Mouse (Mus musculus): Measurements from ENCODE around the gene Bola2. TPM values are rescaled to one million over a fixed set of nuclear protein-coding genes. Genes with fewer than 3 reads are reported as not detected.

Gene Bola2
- 10 to 100 TPM; 56.2 to 61.9 TPM for total RNA-seq (2021)
- long read RNA-seq, experiment 1, transcript Bola2-203 (3 exons, 1,266 nt): major isoform, 19 of 20 reads
- long read RNA-seq, experiment 1, partial matches to known transcripts: 0 of 20 reads
- long read RNA-seq, experiment 1, other reads (novel, unspliced or antisense): 0 of 20 reads
- long read RNA-seq, experiment 2, transcript Bola2-203 (3 exons, 1,266 nt): major isoform, 22 of 24 reads
- long read RNA-seq, experiment 2, partial matches to known transcripts: 0 of 24 reads
- long read RNA-seq, experiment 2, other reads (novel, unspliced or antisense): 0 of 24 reads

GRCm38 (mm10) chr7:126695210-126695611 lies at the start of gene Bola2:
Gene Bola2 (plus strand): TSS chr7:126695401.
- peak; percentile 47 to 75 for DNase-seq (ENCODE audit: low spot score in 2 of 2)

GRCm38 (mm10) chr7:126645708-126646107 lies 49.5 kb upstream of the Bola2 start:
- DNase-seq (ENCODE audit: low spot score in 2 of 2): no peak

GRCm38 (mm10) chr7:126648486-126648885 lies 46.7 kb upstream of the Bola2 start:
- DNase-seq (ENCODE audit: low spot score in 2 of 2): no peak

GRCm38 (mm10) chr7:126649231-126650051 lies 45.8 kb upstream of the Bola2 start, which contains the start of gene Sgf29:
Gene Sgf29 (plus strand): TSS chr7:126649309.
- DNase-seq (ENCODE audit: low spot score in 2 of 2): peak; percentile 91 to 94

- DNase-seq (ENCODE audit: low spot score in 2 of 2): no peak
Measured at GRCm38 (mm10) chr7:126650852-126651251, 44.3 kb upstream of the Bola2 start.

- no peak for DNase-seq (ENCODE audit: low spot score in 2 of 2)
Measured at GRCm38 (mm10) chr7:126653991-126654390, 41.2 kb upstream of the Bola2 start.

- DNase-seq (ENCODE audit: low spot score in 2 of 2): no peak
Measured at GRCm38 (mm10) chr7:126655695-126656094, 39.5 kb upstream of the Bola2 start.

- DNase-seq (ENCODE audit: low spot score in 2 of 2): no peak
Measured at GRCm38 (mm10) chr7:126657522-126657921, 37.7 kb upstream of the Bola2 start.

- no peak for DNase-seq (ENCODE audit: low spot score in 2 of 2)
Measured at GRCm38 (mm10) chr7:126659771-126660170, 35.4 kb upstream of the Bola2 start.

GRCm38 (mm10) chr7:126663646-126664045 lies 31.6 kb upstream of the Bola2 start:
- no peak for DNase-seq (ENCODE audit: low spot score in 2 of 2)

- no peak for DNase-seq (ENCODE audit: low spot score in 2 of 2)
Measured at GRCm38 (mm10) chr7:126665269-126665668, 29.9 kb upstream of the Bola2 start.

GRCm38 (mm10) chr7:126667495-126668090 lies 27.6 kb upstream of the Bola2 start:
- no peak for DNase-seq (ENCODE audit: low spot score in 2 of 2)

GRCm38 (mm10) chr7:126668452-126668851 lies 26.7 kb upstream of the Bola2 start:
- no peak for DNase-seq (ENCODE audit: low spot score in 2 of 2)

GRCm38 (mm10) chr7:126670152-126670551 lies 25.0 kb upstream of the Bola2 start:
- no peak for DNase-seq (ENCODE audit: low spot score in 2 of 2)

GRCm38 (mm10) chr7:126672111-126672510 lies 23.1 kb upstream of the Bola2 start:
- no peak for DNase-seq (ENCODE audit: low spot score in 2 of 2)

GRCm38 (mm10) chr7:126675104-126675503 lies 20.1 kb upstream of the Bola2 start:
- no peak for DNase-seq (ENCODE audit: low spot score in 2 of 2)

- DNase-seq (ENCODE audit: low spot score in 2 of 2): no peak
Measured at GRCm38 (mm10) chr7:126676207-126676606, 19.0 kb upstream of the Bola2 start, which contains the start of gene Sult1a1. Gene Sult1a1 (minus strand): TSS chr7:126676432.

- no peak for DNase-seq (ENCODE audit: low spot score in 2 of 2)
Measured at GRCm38 (mm10) chr7:126676631-126677220, 18.5 kb upstream of the Bola2 start.

- no peak for DNase-seq (ENCODE audit: low spot score in 2 of 2)
Measured at GRCm38 (mm10) chr7:126678545-126679341, 16.5 kb upstream of the Bola2 start.

GRCm38 (mm10) chr7:126679683-126680082 lies 15.5 kb upstream of the Bola2 start:
- no peak for DNase-seq (ENCODE audit: low spot score in 2 of 2)

- DNase-seq (ENCODE audit: low spot score in 2 of 2): no peak
Measured at GRCm38 (mm10) chr7:126681221-126681620, 14.0 kb upstream of the Bola2 start.

Data from gastrocnemius, postnatal 4 days (tissue).